Mouse (Mus musculus) E14TG2a.4 (cell line): ENCODE data around the gene Lrrc7.

Experiments used
- H3K27me3 ChIP-seq: 2 replicates; pipeline ENCODE4 v1.6.1; 2014; ENCODE audit warnings: low read length, control low read depth; ENCODE audit not compliant: insufficient read depth
- H3K36me3 ChIP-seq: 2 replicates; pipeline ENCODE4 v1.6.1; 2014; ENCODE audit warnings: low read length, control low read depth; ENCODE audit not compliant: insufficient read depth
- H3K4me1 ChIP-seq: replicated peaks from 2 replicates; pipeline ENCODE4 v1.6.1; 2014; ENCODE audit warnings: low read depth, low read length, control low read depth
- H3K4me3 ChIP-seq: replicated peaks from 2 replicates; pipeline ENCODE4 v1.5.1; 2014; ENCODE audit warnings: mild to moderate bottlenecking, low read length
- H3K9me3 ChIP-seq: 2 replicates; pipeline ENCODE4 v1.6.1; 2014; ENCODE audit warnings: low read length, control low read depth
- CTCF ChIP-seq: conservative IDR thresholded peaks from 2 replicates; pipeline ENCODE4 v1.5.1; 2014; ENCODE audit warnings: low read length
- NANOG ChIP-seq: IDR thresholded peaks from 2 replicates; pipeline ENCODE4 v1.6.1; 2014; ENCODE audit warnings: borderline replicate concordance, low read length, mixed read lengths
- POU5F1 ChIP-seq: IDR thresholded peaks from 2 replicates; pipeline ENCODE4 v1.6.1; 2014; ENCODE audit warnings: low read length, borderline replicate concordance

Lrrc7 gene

DNA sequence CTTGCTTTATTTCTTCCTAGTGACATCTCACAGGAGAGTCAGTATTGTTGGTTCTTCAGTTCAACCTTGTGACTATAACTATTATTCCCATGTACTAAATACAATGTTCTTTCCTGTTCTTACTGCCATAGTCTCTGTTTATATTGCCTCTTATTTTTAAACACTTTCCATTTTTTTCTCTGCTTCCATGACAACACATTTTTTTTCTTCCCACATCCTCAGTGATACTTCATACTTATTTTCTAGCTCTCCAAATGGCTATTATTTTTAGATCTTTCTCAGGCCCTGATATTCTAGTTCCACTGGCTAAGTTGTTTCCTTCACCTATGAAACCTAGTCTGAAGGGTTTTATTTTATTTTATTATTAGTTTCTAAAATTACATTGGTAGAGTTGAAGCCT, 221.2 kb downstream of the Lrrc7 start:
- no peak overlapping the region for H3K4me3 ChIP-seq
- TF ChIP-seq NANOG (no peak), CTCF (no peak), POU5F1 (no peak)
- no peaks in the 10 kb centered on the region for H3K27me3 ChIP-seq
- no peaks in the 10 kb centered on the region for H3K36me3 ChIP-seq
- H3K9me3 ChIP-seq = peaks cover 20% of the 10 kb centered on the region
- H3K4me1 ChIP-seq = no peaks in the 10 kb centered on the region

DNA sequence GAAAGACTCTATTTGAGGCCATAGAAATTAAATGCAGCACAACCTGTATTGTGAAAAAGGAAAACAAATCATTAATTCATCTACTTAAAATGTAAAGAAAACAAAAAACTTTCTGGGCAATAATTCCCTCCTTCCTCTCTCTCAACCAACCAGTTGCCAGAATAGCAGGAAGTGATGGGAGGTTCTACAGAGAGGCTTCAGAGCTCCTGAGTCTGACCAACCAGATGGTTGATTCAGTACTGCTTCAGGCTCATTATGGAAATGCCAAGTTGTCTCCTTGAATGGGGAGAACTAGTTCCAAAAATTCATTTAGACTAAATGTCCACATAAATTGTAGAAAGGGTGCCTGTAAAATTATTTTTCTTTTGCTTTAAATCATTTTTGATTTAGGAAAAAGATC, 231.9 kb downstream of the Lrrc7 start:
- Histone ChIP-seq H3K9me3 (peaks cover 12% of the 10 kb centered on the region), H3K4me1 (no peaks in the 10 kb centered on the region), H3K36me3 (no peaks in the 10 kb centered on the region), H3K4me3 (no peak overlapping the region), H3K27me3 (no peaks in the 10 kb centered on the region)
- no peak for TF ChIP-seq NANOG
- no peak for TF ChIP-seq CTCF
- TF ChIP-seq POU5F1 = no peak

DNA sequence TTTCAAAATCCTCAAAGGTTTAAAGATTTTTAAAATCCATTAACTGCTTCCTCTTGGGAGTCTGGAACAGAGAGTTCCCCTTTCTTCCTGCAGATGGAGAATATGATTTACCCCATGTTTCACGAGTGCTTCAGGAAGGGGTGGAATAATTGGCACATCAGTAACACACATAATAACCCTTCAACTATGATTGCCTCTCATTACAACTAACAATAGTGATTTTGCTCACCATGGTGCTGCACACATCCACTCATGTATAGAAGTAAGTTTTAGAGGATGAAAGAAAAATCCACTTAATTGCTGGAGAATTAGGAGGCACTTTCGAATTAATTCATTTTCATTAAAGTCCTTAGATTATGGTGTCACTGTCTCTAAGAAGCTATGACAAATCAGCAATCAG, 251.6 kb downstream of the Lrrc7 start:
- TF ChIP-seq POU5F1 = no peak
- TF ChIP-seq NANOG = no peak
- TF ChIP-seq CTCF = no peak
- H3K4me1 ChIP-seq = no peaks in the 10 kb centered on the region
- H3K27me3 ChIP-seq = no peaks in the 10 kb centered on the region

DNA sequence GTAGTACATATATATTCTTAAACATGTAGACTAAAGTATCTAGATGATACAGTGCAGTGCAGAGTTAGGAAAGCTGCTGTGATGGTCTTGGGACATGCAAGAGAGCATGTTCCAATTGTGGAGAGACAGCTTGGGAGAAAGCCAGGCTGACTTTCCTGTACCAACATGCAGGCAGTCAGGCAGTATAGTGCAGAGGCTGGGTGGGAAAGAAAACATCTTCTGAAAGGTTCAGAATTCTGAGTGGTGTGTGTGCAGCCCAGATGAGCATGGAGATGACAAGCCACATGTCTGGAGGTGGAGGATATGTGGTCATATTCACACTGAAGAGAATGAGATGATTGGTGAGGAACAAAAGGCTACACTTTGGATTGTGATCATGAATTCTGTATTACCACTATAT, 254.6 kb downstream of the Lrrc7 start:
- H3K4me3 ChIP-seq = no peak overlapping the region
- no peaks in the 10 kb centered on the region for H3K36me3 ChIP-seq
- TF ChIP-seq POU5F1 = no peak
- no peak for TF ChIP-seq CTCF
- TF ChIP-seq NANOG = no peak
- no peaks in the 10 kb centered on the region for H3K9me3 ChIP-seq
- no peaks in the 10 kb centered on the region for H3K4me1 ChIP-seq
- no peaks in the 10 kb centered on the region for H3K27me3 ChIP-seq

More for the DNA sequence above, 251.6 kb downstream of the Lrrc7 start:
- Histone ChIP-seq H3K36me3 (no peaks in the 10 kb centered on the region), H3K9me3 (no peaks in the 10 kb centered on the region), H3K4me3 (no peak overlapping the region)

DNA sequence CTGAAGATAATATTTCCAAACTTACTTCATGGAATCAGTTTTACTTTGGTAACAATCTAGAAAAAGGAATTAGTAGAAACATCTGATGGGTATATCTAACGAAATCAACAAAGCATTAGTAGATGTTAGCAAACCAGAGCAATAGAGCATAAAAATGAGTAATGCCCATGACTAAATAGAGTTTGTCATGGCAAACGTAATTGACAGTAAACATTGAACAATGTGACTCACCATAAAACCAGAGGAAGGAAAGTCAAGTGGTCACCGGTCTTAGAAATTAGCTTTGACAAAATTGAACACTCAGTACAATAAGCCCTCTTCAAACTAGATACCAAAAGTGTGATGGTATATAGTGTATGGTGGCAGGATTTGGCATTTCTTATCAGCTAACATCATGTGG, 263.3 kb downstream of the Lrrc7 start:
- H3K36me3 ChIP-seq = no peaks in the 10 kb centered on the region
- no peaks in the 10 kb centered on the region for H3K27me3 ChIP-seq
- H3K9me3 ChIP-seq = no peaks in the 10 kb centered on the region
- no peaks in the 10 kb centered on the region for H3K4me1 ChIP-seq
- TF ChIP-seq CTCF (no peak), NANOG (no peak), POU5F1 (no peak)
- no peak overlapping the region for H3K4me3 ChIP-seq

DNA sequence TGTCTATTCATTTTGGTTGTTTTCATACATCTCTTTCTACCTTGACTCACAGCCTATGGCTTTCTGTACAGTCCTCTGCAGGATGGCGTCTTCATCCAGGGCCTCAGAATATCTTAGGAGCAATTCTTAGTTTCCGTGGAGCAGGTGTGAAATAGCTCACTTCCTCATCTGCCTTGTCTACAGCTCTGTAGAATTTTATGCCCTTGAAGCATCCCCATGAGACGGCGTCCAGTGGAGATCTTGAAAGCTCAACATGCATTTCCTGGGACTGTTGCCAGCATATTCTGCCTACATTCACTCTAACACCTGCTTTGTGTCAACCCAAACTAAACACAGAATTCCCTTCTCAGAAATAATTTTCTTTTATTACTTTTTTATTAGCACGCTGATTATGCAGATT, 267.0 kb downstream of the Lrrc7 start:
- Histone ChIP-seq H3K36me3 (no peaks in the 10 kb centered on the region), H3K27me3 (no peaks in the 10 kb centered on the region), H3K4me1 (no peaks in the 10 kb centered on the region), H3K4me3 (no peak overlapping the region), H3K9me3 (no peaks in the 10 kb centered on the region)
- TF ChIP-seq CTCF (no peak), NANOG (no peak), POU5F1 (no peak)

DNA sequence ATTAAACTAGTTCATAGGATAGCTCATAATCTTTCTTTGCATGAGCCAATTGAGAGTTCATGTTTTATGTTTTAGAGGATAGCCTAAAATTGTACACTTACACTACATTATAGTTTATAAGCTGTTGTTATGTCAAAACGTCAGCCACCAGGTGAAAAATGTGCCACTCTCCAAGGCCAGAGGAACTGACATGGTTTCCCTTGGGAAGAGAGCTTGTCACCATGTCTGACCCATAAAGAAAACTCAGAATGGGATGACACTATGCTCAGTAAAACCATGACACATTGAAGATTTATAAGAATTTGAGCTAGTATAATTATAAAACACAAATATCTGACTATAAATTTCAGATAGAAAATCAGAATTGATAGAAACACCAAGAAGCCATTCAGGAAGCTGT, 277.6 kb downstream of the Lrrc7 start:
- TF ChIP-seq NANOG (no peak), CTCF (no peak), POU5F1 (no peak)
- Histone ChIP-seq H3K9me3 (peaks cover 5% of the 10 kb centered on the region), H3K4me3 (no peak overlapping the region), H3K27me3 (no peaks in the 10 kb centered on the region), H3K36me3 (no peaks in the 10 kb centered on the region), H3K4me1 (no peaks in the 10 kb centered on the region)

DNA sequence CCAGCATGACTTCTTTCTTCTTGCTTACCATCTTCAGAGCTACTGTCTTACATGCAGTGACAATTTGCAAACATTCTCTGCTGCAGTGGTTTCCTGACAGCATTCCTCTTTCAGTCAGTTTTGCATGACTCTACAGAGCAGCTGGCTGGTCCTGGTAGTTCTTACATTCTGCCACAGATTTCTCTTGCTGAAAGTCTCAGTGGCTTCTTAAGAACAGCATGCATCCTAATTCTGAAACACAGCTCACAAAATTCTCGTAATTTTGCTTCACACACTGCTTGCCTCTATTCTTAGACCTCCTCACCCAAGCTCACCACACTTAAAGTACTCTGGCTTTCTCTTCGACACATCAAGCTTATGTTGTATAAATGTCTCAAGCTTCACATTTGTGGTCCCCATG, 283.4 kb downstream of the Lrrc7 start:
- no peak for TF ChIP-seq POU5F1
- TF ChIP-seq NANOG = no peak
- TF ChIP-seq CTCF = no peak
- H3K4me3 ChIP-seq = no peak overlapping the region
- H3K36me3 ChIP-seq = no peaks in the 10 kb centered on the region

DNA sequence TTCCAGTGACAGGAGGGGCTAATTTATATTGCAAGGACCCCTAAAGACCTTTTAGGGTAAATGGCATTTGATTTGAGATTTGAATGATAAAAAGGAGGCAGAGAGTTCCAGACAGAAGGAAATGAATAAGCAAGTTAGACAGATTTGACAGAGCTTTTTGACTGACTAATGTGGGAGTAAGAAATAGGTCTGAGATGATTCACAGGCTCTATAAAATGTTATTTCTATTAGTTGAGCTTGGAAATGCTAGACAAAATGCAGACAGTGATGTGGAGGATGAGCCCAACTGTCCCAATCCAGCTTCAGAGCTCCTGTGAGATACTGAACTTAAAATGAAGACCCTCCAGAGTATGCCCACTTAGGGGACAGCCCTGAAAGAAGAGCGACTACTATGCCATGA, 289.3 kb downstream of the Lrrc7 start:
- Histone ChIP-seq H3K4me3 (no peak overlapping the region), H3K27me3 (no peaks in the 10 kb centered on the region), H3K36me3 (no peaks in the 10 kb centered on the region), H3K9me3 (no peaks in the 10 kb centered on the region), H3K4me1 (no peaks in the 10 kb centered on the region)
- TF ChIP-seq NANOG (no peak), CTCF (no peak), POU5F1 (no peak)

More for the DNA sequence above, 283.4 kb downstream of the Lrrc7 start:
- Histone ChIP-seq H3K27me3 (no peaks in the 10 kb centered on the region), H3K4me1 (no peaks in the 10 kb centered on the region), H3K9me3 (no peaks in the 10 kb centered on the region)
